Mouse (Mus musculus): ENCODE data around the gene Cul5. TPM values are rescaled to one million over a fixed set of nuclear protein-coding genes. Genes with fewer than 3 reads are reported as not detected.

The Cul5 gene
- polyA plus RNA-seq, 1 experiment from 2014 or later = 25.3 TPM

Other genes with a start within 250 kb of the Cul5 start
- gene Atm, start 133.3 kb downstream of the Cul5 start, polyA plus RNA-seq (2015; fragmentation: Nextera tagmentation; extraction: Ambion mirVana) = 7.3 and 8.6 TPM in 2 replicates
- 10.7 and 12.1 TPM in 2 replicates for gene Npat, start 133.0 kb downstream of the Cul5 start, polyA plus RNA-seq (2015; fragmentation: Nextera tagmentation; extraction: Ambion mirVana)
- 189 and 222 TPM in 2 replicates for gene Acat1, start 59.6 kb downstream of the Cul5 start, polyA plus RNA-seq (2015; fragmentation: Nextera tagmentation; extraction: Ambion mirVana)
- 0.15 and 0.18 TPM in 2 replicates for gene Rab39, start 36.2 kb upstream of the Cul5 start, polyA plus RNA-seq (2015; fragmentation: Nextera tagmentation; extraction: Ambion mirVana)
- gene Slc35f2, start 101.5 kb upstream of the Cul5 start, polyA plus RNA-seq (2015; fragmentation: Nextera tagmentation; extraction: Ambion mirVana) = 0.39 and 1.2 TPM in 2 replicates
- gene Sln, start 180.2 kb upstream of the Cul5 start, polyA plus RNA-seq (2015; fragmentation: Nextera tagmentation; extraction: Ambion mirVana) = 122 and 142 TPM in 2 replicates

Data from heart, embryonic 15.5 days (tissue).